Mouse (Mus musculus) heart, adult 2 months (tissue): Measurements from ENCODE around the gene Gm42669.
A peak's percentile ranks its signal among the peaks of the same experiment; 100 is the strongest.

ENCODE experiments used
- CTCF ChIP-seq: fragments of 200-600 bp; IDR thresholded peaks from 2 replicates; pipeline ENCODE4 v1.8.1; 2022; ENCODE audit warnings: antibody characterized with exemption, mild to moderate bottlenecking, moderate library complexity
- EP300 ChIP-seq: fragments of 200-500 bp; IDR thresholded peaks from 2 replicates; pipeline ENCODE4 v1.6.1; 2011; ENCODE audit warnings: low read depth, low read length, control low read depth; ENCODE audit not compliant: insufficient read depth
- POLR2A ChIP-seq: fragments of 200-500 bp; IDR thresholded peaks from 2 replicates; pipeline ENCODE4 v1.6.1; 2011; ENCODE audit warnings: mild to moderate bottlenecking, low read depth, low read length, control low read depth; ENCODE audit not compliant: insufficient read depth

DNA sequence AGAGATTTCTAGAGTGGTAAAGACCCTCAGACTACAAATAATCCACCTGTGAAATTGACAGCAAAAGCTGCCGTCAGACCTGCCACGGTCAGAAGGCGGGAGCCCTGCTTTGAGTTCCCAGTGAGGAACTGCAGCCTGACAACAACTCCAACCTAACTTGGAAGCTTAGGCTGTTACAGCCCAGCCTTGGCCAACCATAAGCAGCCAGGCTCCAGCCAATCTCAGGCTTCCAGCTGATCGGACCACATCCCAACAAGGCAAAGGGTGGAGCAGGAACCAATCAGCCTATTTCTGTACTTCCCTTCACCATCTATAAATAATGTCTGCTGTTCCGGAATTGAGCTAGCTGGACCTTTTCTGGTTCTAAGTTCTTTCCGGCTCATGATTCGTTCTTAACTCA lies 14.5 kb downstream of the Gm42669 start:
- no peak for TF ChIP-seq CTCF
- no peak for TF ChIP-seq EP300
- peak; percentile 66 for TF ChIP-seq POLR2A
